Mouse (Mus musculus) brain, embryonic 14.5 days (tissue): ENCODE measurements around the gene Nle1.

Experiments used
- CTCF ChIP-seq: fragments of 200-500 bp; IDR thresholded peaks from 2 replicates; pipeline ENCODE4 v1.5.1; 2012; ENCODE audit warnings: inconsistent platforms, mild to moderate bottlenecking, moderate library complexity, borderline replicate concordance; ENCODE audit not compliant: insufficient read depth, insufficient read length; ENCODE audit errors: extremely low read depth
- POLR2A ChIP-seq: fragments of 200-500 bp; IDR thresholded peaks from 2 replicates; pipeline ENCODE4 v1.6.1; 2012; ENCODE audit warnings: mild to moderate bottlenecking, inconsistent platforms, borderline replicate concordance; ENCODE audit not compliant: poor library complexity, insufficient read depth, insufficient read length, severe bottlenecking; ENCODE audit errors: extremely low read depth

- TF ChIP-seq CTCF (no peak), POLR2A (no peak)
Observed at GRCm38 (mm10) chr11:82870173-82871030, 37.8 kb downstream of the Nle1 start.
